Mouse (Mus musculus): ENCODE measurements around the gene Prkacb. TPM values are rescaled to one million over a fixed set of nuclear protein-coding genes. Genes with fewer than 3 reads are reported as not detected.

The Prkacb gene
- polyA plus RNA-seq, 1 experiment from 2014 or later: 162 TPM

DNA sequence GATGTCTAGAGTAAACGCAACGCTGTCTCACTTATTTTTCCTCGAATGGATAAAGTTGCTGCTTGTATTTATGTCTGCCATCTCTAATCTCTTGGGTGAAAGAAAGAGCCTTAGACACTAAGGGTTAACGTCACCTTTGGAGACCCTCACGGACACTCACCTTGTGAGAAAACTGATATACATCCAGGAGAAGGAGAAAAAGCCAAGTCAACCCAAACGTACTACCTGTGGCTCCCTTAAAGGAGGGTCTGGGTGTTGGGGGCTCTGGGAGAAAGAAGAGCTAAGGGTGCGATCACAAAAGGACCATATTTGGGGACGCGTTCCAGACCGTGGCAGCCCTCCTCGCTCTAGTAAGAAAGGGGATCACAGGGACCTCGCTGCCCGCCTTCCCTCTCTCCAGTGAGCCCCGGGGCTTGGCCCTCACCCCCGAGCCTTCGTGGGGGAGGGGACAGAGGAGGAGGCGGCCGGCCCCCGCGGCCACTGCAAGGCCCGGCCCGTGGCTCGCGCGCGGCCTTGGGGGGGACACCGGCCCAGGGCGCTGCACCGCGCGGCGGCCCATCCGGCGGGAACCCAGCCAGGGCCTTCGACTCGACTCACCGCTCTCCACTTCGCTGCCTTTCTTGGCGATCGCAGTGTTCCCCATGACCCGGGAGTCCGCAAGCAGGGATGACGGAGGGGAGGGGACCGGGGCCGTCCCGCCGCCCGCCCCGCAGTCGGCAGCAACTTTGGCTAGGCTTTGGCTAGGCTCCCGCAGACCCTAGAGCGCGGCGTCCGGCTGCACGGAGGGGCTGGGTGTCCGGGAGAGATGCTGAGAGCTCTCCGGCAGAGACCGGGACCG, 530 bp downstream of the Prkacb start:
- peak; percentile 80 for ATAC-seq (replicated peaks)
- H3K4me2 ChIP-seq (replicated peaks): peak overlapping the region; percentile 80
- H3K9me3 ChIP-seq: no peaks in the 10 kb centered on the region
- WGBS: under 1% methylated on average over 54 of the region's 60 CpGs
- H3K27me3 ChIP-seq: no peaks in the 10 kb centered on the region
- peak overlapping the region; percentile 98 for H3K9ac ChIP-seq (replicated peaks)
- H3K4me1 ChIP-seq: peaks cover 27% of the 10 kb centered on the region
- peak overlapping the region; percentile 87 for H3K27ac ChIP-seq (replicated peaks)
- no peaks in the 10 kb centered on the region for H3K36me3 ChIP-seq
- H3K4me3 ChIP-seq: peak overlapping the region; percentile 100

DNA sequence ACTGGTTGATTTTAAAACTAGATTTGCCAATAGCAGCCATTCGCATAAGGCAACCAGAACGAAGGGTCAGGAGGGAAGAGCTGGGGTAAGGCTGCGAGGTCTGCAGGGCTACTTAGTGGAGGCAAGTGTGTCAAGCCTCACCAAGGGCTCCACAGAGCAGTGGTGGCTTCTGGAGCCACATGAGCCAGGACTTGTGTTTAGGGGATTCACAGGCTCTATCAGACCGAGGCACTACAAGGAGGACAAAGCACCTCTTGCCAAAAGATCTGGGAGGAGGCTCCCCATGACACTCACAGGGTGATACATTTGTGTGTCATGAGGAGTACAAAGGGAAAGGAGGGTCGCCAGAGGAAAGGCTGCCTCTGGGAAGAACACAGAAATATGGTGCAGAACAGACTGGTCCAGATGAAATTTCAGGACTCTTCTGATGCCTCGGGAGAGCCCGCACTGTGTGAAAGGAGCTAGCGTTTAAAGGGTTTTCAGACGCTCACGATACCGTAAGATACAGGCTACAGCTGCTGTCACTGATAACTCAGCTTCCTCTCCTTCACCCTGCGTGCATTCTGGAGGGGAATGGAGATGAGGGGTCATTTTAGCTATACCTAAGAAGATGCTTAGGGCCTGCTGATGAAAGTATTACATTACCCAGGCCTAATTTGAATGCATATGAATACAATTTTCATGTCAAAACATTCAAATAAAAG, 19.1 kb downstream of the Prkacb start:
- 86% methylated on average over 12 of the region's 12 CpGs for WGBS
- no peaks in the 10 kb centered on the region for H3K27me3 ChIP-seq
- H3K27ac ChIP-seq (replicated peaks): no peak overlapping the region
- H3K9me3 ChIP-seq: no peaks in the 10 kb centered on the region
- H3K4me2 ChIP-seq (replicated peaks): no peak overlapping the region
- ATAC-seq (replicated peaks): no peak
- H3K4me3 ChIP-seq: no peak overlapping the region
- H3K36me3 ChIP-seq: no peaks in the 10 kb centered on the region
- no peaks in the 10 kb centered on the region for H3K4me1 ChIP-seq
- H3K9ac ChIP-seq (replicated peaks): no peak overlapping the region

DNA sequence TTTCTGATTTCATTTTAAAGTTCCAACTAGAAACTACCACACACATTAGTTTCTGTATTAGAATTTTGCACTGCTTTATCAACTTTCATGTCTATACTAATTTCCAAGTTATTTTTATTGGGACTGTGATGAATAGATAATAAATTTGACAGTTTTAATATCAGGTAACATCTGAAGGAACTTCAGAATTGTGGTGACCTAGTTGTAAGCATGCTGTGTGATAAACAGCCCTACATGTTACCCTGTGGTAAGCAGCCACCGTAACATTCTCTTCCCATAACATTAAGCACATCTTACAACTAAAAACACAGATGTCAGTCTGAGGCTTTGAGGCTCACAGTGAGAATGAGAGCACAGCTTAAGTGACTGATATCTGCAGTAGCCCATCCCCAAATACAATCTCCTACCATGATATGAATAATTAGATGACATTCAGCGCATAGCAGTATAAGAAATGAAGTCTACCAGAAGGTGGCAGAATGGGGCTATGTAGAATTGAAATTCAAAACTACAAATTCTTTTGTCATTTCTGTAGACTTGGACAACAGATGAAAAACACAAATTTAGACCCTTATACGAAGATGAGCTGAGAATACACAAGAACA, 20.5 kb downstream of the Prkacb start:
- no peak for ATAC-seq (replicated peaks)
- Histone ChIP-seq H3K27ac (replicated peaks) (no peak overlapping the region), H3K4me3 (no peak overlapping the region), H3K9ac (replicated peaks) (no peak overlapping the region), H3K27me3 (no peaks in the 10 kb centered on the region), H3K4me2 (replicated peaks) (no peak overlapping the region), H3K4me1 (no peaks in the 10 kb centered on the region), H3K36me3 (no peaks in the 10 kb centered on the region), H3K9me3 (no peaks in the 10 kb centered on the region)
- 83% methylated on average over 3 of the region's 3 CpGs for WGBS

DNA sequence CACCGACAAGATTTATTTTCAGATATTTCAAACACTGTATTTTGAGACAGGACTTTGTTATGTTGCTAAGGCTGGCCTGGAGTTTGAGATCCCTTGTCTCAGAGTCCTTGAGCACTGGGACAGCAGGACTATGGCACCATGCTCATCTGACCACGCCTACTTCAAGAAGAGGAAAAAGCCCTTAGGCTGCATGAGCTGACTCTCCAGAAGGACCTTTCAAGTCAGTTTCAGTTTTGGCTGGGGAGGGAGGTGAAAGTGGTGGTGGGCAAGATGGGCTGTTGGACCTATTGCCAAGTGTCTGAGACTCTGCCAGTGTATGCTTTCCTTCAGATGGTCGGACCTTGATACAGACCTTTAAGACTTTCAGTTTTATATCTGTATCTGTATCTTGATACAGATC, 28.6 kb downstream of the Prkacb start:
- H3K4me2 ChIP-seq (replicated peaks): no peak overlapping the region
- peaks cover 20% of the 10 kb centered on the region for H3K4me1 ChIP-seq
- H3K4me3 ChIP-seq: no peak overlapping the region
- no peak overlapping the region for H3K9ac ChIP-seq (replicated peaks)
- no peaks in the 10 kb centered on the region for H3K9me3 ChIP-seq
- no peaks in the 10 kb centered on the region for H3K27me3 ChIP-seq
- WGBS: 80% methylated on average over 3 of the region's 3 CpGs
- H3K36me3 ChIP-seq: no peaks in the 10 kb centered on the region
- ATAC-seq (replicated peaks): peak; percentile 27; the same call in 1 of the 2 replicates
- H3K27ac ChIP-seq (replicated peaks): peak overlapping the region; percentile 34; the same call in 1 of the 2 replicates

DNA sequence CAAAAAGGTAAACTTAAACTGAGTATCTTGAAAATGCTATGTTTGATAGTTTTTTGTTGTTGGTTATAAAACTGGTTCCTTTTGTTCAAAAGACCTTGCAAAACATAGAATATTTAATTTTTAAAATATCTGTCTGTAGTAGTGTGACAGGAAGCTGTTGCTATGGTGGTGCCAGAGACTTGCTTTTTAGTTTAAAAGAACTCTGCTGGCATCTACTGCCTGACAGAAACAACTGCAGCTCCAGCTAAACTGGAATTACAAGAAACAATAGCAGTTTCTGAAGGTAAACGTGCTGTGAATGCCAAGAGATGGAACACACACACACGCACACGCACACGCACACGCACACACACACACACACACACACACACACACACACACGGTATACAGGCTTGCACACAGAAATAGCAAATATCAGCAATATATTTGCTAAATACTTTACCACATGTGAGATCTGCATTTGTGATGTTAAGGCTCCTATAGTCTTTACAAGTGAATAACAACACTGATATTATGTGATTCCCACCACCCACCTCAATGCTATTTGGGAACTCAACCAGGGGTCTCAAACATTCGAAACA, 29.1 kb downstream of the Prkacb start:
- no peak overlapping the region for H3K4me2 ChIP-seq (replicated peaks)
- no peaks in the 10 kb centered on the region for H3K27me3 ChIP-seq
- peak overlapping the region; percentile 34; the same call in 1 of the 2 replicates for H3K27ac ChIP-seq (replicated peaks)
- no peaks in the 10 kb centered on the region for H3K9me3 ChIP-seq
- no peaks in the 10 kb centered on the region for H3K36me3 ChIP-seq
- no peak overlapping the region for H3K4me3 ChIP-seq
- no peak overlapping the region for H3K9ac ChIP-seq (replicated peaks)
- 58% methylated on average over 7 of the region's 7 CpGs for WGBS
- peaks cover 20% of the 10 kb centered on the region for H3K4me1 ChIP-seq
- peak; percentile 73 for ATAC-seq (replicated peaks)

DNA sequence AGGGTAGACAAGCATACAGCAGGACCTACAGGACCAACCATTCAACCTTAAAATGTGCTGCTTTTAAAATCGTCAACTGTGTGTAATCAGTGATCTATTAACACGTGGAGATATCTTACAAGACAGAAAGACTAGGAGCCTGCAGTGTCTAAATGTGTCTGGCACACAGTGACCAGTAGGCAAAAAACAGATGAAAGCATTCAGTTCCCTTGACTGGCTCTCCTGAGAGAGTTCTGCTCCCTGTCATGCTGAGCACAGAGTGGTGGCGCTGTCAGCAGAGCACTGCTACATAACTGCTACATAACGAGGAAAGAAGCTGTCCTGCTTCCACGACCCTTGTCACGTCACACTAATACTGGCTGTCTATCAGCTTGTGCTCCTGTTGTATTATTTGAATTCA, 30.2 kb downstream of the Prkacb start:
- no peak overlapping the region for H3K4me3 ChIP-seq
- no peak for ATAC-seq (replicated peaks)
- no peaks in the 10 kb centered on the region for H3K9me3 ChIP-seq
- peaks cover 20% of the 10 kb centered on the region for H3K4me1 ChIP-seq
- no peaks in the 10 kb centered on the region for H3K36me3 ChIP-seq
- H3K9ac ChIP-seq (replicated peaks): no peak overlapping the region
- no peaks in the 10 kb centered on the region for H3K27me3 ChIP-seq
- 25% methylated on average over 6 of the region's 6 CpGs for WGBS
- H3K4me2 ChIP-seq (replicated peaks): no peak overlapping the region
- H3K27ac ChIP-seq (replicated peaks): no peak overlapping the region

DNA sequence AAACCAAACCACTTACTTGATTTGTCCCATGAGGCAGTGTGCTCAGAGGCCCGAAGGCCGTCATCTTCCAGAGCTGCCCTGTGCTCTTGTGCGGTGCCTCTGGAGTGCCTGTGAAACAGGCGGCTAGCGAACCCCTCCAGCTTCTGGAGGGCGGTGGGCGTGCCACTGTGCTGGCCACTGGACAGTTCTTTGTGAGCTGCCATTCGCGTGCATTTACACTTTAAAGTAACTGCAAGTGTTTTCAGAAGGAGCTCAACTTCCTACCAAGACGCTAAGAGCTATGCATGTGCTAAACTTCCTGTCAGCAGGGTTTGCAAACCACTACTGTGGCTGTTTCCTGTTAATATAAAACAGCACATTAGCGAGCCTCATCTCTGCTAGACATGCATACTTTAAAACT, 31.7 kb downstream of the Prkacb start:
- 15% methylated on average over 11 of the region's 11 CpGs for WGBS
- Histone ChIP-seq H3K4me2 (replicated peaks) (no peak overlapping the region), H3K36me3 (no peaks in the 10 kb centered on the region), H3K27ac (replicated peaks) (no peak overlapping the region), H3K9me3 (no peaks in the 10 kb centered on the region), H3K9ac (replicated peaks) (no peak overlapping the region), H3K27me3 (no peaks in the 10 kb centered on the region), H3K4me3 (no peak overlapping the region), H3K4me1 (peaks cover 20% of the 10 kb centered on the region)
- no peak for ATAC-seq (replicated peaks)

DNA sequence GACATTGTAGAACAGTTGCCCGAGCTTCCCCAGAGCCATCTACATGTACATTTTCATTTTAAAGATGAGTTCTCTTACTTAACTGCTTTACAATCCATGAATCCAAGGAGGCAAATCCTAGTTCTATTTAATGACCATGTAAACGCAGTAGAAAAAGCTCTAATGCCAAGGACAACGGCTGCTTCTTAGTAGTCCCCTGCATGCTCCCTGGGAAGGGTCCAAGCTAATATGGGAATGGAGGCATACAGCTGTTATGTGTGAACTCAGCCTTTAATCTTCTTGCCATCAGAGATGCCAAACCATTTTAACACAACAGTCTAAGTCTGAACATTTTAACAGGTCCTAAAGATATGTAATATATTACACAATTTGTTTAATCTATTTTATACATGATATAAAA, 32.5 kb downstream of the Prkacb start:
- Histone ChIP-seq H3K4me1 (peaks cover 20% of the 10 kb centered on the region), H3K4me2 (replicated peaks) (no peak overlapping the region), H3K36me3 (no peaks in the 10 kb centered on the region), H3K27me3 (no peaks in the 10 kb centered on the region), H3K4me3 (no peak overlapping the region), H3K9me3 (no peaks in the 10 kb centered on the region), H3K27ac (replicated peaks) (no peak overlapping the region), H3K9ac (replicated peaks) (no peak overlapping the region)
- 59% methylated on average over 3 of the region's 3 CpGs for WGBS
- ATAC-seq (replicated peaks): no peak

DNA sequence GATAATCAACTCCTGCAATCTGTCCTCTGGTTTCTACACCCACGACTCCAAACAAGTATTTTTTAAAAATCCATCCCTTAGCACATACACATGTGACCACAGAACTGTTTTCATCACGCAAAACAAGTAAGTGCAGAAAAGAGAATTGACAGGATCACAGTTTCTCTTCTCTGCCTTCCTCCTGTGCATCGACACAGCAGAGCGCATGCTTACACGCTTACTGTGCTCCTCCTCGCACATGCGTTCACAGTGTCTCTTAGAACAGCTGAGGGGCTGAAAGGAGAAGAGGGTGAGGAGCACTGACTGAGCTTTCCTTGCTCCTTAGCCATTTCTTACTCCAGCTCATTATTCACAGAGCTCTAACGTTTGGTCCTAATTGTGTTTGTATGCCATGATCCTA, 33.9 kb downstream of the Prkacb start:
- Histone ChIP-seq H3K4me2 (replicated peaks) (no peak overlapping the region), H3K27ac (replicated peaks) (no peak overlapping the region), H3K27me3 (no peaks in the 10 kb centered on the region), H3K36me3 (no peaks in the 10 kb centered on the region), H3K9me3 (no peaks in the 10 kb centered on the region), H3K9ac (replicated peaks) (no peak overlapping the region), H3K4me3 (no peak overlapping the region), H3K4me1 (peaks cover 16% of the 10 kb centered on the region)
- WGBS: 68% methylated on average over 8 of the region's 8 CpGs
- ATAC-seq (replicated peaks): no peak

DNA sequence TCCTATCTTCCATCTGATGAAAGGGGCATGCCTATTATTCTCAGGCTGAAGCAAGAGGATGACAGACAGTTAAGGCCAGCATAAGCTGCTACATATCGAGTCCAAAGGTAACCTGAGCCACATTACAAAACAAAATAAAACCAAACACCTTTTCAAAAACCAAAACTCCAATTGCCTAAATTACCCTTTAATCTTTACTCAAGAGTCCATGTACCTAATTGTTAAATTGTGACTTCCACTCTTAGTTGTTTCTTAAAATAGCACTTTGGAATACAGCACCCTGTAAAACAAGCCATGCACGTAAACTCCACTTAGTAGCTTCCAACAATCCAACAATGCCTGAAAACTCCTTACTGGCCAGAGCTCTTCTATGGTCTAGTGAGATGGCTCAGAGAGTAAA, 34.3 kb downstream of the Prkacb start:
- WGBS: 68% methylated on average over 2 of the region's 2 CpGs
- no peak overlapping the region for H3K4me2 ChIP-seq (replicated peaks)
- H3K9ac ChIP-seq (replicated peaks): no peak overlapping the region
- H3K4me1 ChIP-seq: peaks cover 13% of the 10 kb centered on the region
- H3K27me3 ChIP-seq: no peaks in the 10 kb centered on the region
- H3K36me3 ChIP-seq: no peaks in the 10 kb centered on the region
- no peak overlapping the region for H3K4me3 ChIP-seq
- H3K27ac ChIP-seq (replicated peaks): no peak overlapping the region
- H3K9me3 ChIP-seq: no peaks in the 10 kb centered on the region
- ATAC-seq (replicated peaks): no peak

DNA sequence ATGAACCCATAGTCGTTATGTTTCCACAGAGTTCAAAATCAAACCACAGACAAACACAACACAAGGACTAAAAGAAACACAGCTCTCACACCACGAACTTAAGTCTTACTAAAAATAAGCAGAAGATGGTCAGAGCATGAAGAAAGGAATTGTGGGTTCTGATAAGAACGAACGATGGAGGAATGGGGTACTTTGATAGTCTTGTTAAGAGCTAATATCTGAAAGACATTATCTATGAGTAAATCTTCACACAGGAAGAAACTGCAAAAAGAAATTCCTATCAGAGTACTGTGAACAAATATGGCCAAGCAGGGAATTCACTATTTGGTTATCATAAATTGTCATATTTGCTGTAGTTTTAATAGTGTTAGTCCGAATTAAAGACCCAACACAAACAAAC, 36.1 kb downstream of the Prkacb start:
- no peaks in the 10 kb centered on the region for H3K36me3 ChIP-seq
- ATAC-seq (replicated peaks): no peak
- H3K27me3 ChIP-seq: no peaks in the 10 kb centered on the region
- peaks cover 13% of the 10 kb centered on the region for H3K4me1 ChIP-seq
- no peak overlapping the region for H3K27ac ChIP-seq (replicated peaks)
- 63% methylated on average over 5 of the region's 5 CpGs for WGBS
- no peak overlapping the region for H3K9ac ChIP-seq (replicated peaks)
- no peak overlapping the region for H3K4me3 ChIP-seq
- H3K4me2 ChIP-seq (replicated peaks): no peak overlapping the region
- H3K9me3 ChIP-seq: no peaks in the 10 kb centered on the region

DNA sequence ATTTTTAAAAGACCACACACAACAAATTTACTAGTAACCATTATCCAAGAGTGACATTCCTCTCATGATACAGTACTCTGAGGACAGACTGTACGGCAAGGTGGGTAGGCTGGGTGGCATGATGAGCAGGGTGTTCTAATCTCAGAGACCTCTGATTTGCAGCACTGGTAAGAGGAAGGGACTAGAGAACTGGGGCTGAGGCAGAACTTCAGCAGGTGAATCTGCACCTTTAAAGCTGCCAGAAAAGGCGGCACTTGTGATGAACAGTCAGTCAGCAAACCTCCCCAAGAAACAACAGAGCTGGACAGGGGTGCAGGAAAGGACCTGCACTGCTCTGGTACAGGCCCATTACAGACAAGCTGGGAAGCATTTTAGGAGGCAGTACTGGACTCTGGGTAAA, 41.9 kb downstream of the Prkacb start:
- peaks cover 42% of the 10 kb centered on the region for H3K4me1 ChIP-seq
- WGBS: 56% methylated on average over 2 of the region's 2 CpGs
- ATAC-seq (replicated peaks): 0 out of 2 replicates have a peak, but pooled peaks have one; percentile 23
- peak overlapping the region; percentile 47 for H3K4me2 ChIP-seq (replicated peaks)
- no peaks in the 10 kb centered on the region for H3K27me3 ChIP-seq
- H3K9me3 ChIP-seq: no peaks in the 10 kb centered on the region
- no peaks in the 10 kb centered on the region for H3K36me3 ChIP-seq
- peak overlapping the region; percentile 42 for H3K4me3 ChIP-seq
- peak overlapping the region; percentile 91 for H3K27ac ChIP-seq (replicated peaks)
- no peak overlapping the region; the same call in 1 of the 2 replicates for H3K9ac ChIP-seq (replicated peaks)
